Mouse (Mus musculus) limb, embryonic 13.5 days (tissue): ENCODE data around the gene Gm9837. TPM values are rescaled to one million over a fixed set of nuclear protein-coding genes. Genes with fewer than 3 reads are reported as not detected.

ENCODE experiments used
- ATAC-seq: fragments of 200-750 bp; cut with Nextera tagmentation; 2 replicates; pipeline ENCODE4 v1.8.0; 2017; ENCODE audit warnings: low read depth, moderate number of reproducible peaks, moderate TSS enrichment; ENCODE audit not compliant: low FRiP score
- H3K27ac ChIP-seq: fragments of 300-500 bp; sonication (generic); 2 replicates; pipeline ENCODE4 v1.5.1; 2015; ENCODE audit warnings: inconsistent platforms, mild to moderate bottlenecking, moderate library complexity
- H3K27me3 ChIP-seq: fragments of 300-500 bp; sonication (generic); 2 replicates; pipeline ENCODE4 v1.6.1; 2015; ENCODE audit warnings: mild to moderate bottlenecking, inconsistent platforms
- H3K36me3 ChIP-seq: fragments of 300-500 bp; sonication (generic); 2 replicates; pipeline ENCODE4 v1.6.1; 2015; ENCODE audit warnings: inconsistent platforms, mild to moderate bottlenecking, moderate library complexity
- H3K4me1 ChIP-seq: fragments of 300-500 bp; sonication (generic); 2 replicates; pipeline ENCODE4 v1.6.1; 2015; ENCODE audit warnings: inconsistent platforms
- H3K4me2 ChIP-seq: fragments of 300-500 bp; sonication (generic); replicated peaks from 2 replicates; pipeline ENCODE4 v1.6.1; 2015; ENCODE audit warnings: inconsistent platforms, mild to moderate bottlenecking, moderate library complexity
- H3K4me3 ChIP-seq: fragments of 300-500 bp; sonication (generic); 2 replicates; pipeline ENCODE4 v1.5.1; 2015; ENCODE audit warnings: moderate library complexity, mild to moderate bottlenecking, inconsistent platforms
- H3K9ac ChIP-seq: fragments of 300-500 bp; sonication (generic); 2 replicates; pipeline ENCODE4 v1.6.1; 2015; ENCODE audit warnings: mild to moderate bottlenecking, inconsistent platforms
- H3K9me3 ChIP-seq: fragments of 300-500 bp; sonication (generic); 2 replicates; pipeline ENCODE4 v1.6.1; 2016; ENCODE audit warnings: inconsistent platforms
- whole genome bisulfite sequencing: fragments of 180-500 bp; shearing (Covaris S2); methylation state at CpG from one replicate; pipeline ENCODE4 v1.1.7; 2015; 5-methylcytosine and 5-hydroxymethylcytosine counted together
- polyA plus RNA-seq: library from polyadenylated mRNA; unstranded; fragments of >200 nt; fragmentation: Nextera tagmentation; extraction: Ambion mirVana; gene quantifications from 2 replicates; pipeline ENCODE4 v1.2.1, GENCODE M21; 2015

Gm9837 gene
- not detected in 2 replicates for polyA plus RNA-seq

- peak within 1 kb of the TSS; percentile 62 for H3K4me2 ChIP-seq
- peaks cover 29% of the 10 kb centered on the region for H3K4me1 ChIP-seq
- H3K36me3 ChIP-seq: 0 out of 2 replicates have a peak, but pooled peaks cover 6% of the 10 kb centered on the region
- H3K9me3 ChIP-seq: no peaks in the 10 kb centered on the region
- H3K4me3 ChIP-seq: peak within 1 kb of the TSS; percentile 29
- H3K27ac ChIP-seq: peak within 1 kb of the TSS; percentile 62
- H3K27me3 ChIP-seq: peaks cover 73% of the 10 kb centered on the region
- WGBS: 3% methylated on average over 29 of the region's 29 CpGs
- ATAC-seq: peak; percentile 85
- peak within 1 kb of the TSS; percentile 19; the same call in 1 of the 2 replicates for H3K9ac ChIP-seq
These were observed at the start of gene Gm9837 for GRCm38 (mm10) chr11:53469968-53470695. Gene Gm9837 (minus strand): TSS chr11:53470479.

DNA sequence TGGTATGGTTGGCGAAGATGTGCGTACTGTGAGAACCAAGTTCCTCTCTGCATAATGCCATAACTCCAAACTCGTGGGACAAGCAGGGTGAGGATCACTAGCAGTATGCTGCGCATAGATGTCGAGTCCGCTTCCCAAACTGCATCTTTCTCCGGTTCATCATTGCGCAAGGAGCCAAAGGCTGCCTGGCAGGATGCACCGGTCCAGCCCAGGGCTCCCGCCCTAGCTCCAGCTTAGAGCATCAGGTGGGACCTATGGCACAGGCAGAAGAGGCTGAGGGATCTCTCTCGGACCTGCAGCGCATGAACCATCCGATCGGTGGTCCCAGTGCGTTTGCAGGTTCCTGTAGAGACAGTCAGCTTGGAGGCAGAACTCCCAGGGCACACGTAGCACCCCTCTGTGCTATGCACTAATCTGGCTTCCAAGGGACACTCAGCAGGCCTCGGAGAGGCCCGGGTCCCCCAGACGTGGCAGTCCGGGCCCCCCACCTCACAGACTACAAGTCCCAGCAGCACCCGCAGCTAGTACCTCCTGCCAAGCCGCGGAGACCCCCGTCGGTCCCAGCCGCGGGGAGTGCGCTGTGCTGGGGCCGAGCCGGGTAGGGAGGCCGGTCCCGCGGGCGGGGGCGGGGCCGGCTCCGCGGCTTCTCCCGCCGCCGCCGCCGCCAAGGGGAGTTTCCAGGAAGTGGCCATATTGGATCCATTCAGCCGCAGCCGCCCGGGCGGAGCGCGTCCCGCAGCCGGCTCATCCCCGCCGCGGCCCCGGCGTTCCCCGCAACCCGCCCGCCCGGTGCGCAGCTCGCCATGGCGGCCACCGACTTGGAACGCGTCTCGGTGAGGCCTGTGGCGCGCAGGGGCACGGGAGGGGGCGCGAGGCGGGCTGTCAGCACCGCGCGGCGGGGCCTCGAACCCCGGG lies 49.2 kb upstream of the Gm9837 start, which contains the start of gene Sept8:
Gene Sept8, plus strand, starts transcription at position 51 of the 915 bp plus-strand sequence.
- H3K4me3 ChIP-seq: peak within 1 kb of the TSS; percentile 82
- H3K27me3 ChIP-seq: no peaks in the 10 kb centered on the region
- WGBS: 4% methylated on average over 79 of the region's 79 CpGs
- H3K9me3 ChIP-seq: no peaks in the 10 kb centered on the region
- peak within 1 kb of the TSS; percentile 88 for H3K4me2 ChIP-seq
- H3K36me3 ChIP-seq: no peaks in the 10 kb centered on the region
- H3K27ac ChIP-seq: peak within 1 kb of the TSS; percentile 92
- peaks cover 57% of the 10 kb centered on the region for H3K4me1 ChIP-seq
- ATAC-seq: peak; percentile 87
- H3K9ac ChIP-seq: peak within 1 kb of the TSS; percentile 88

- Histone ChIP-seq H3K4me3 (peak overlapping the region; percentile 82), H3K9ac (no peak overlapping the region)
- WGBS: 42% methylated on average over 5 of the region's 5 CpGs
These were observed 48.5 kb upstream of the Gm9837 start for GRCm38 (mm10) chr11:53518759-53519158.

DNA sequence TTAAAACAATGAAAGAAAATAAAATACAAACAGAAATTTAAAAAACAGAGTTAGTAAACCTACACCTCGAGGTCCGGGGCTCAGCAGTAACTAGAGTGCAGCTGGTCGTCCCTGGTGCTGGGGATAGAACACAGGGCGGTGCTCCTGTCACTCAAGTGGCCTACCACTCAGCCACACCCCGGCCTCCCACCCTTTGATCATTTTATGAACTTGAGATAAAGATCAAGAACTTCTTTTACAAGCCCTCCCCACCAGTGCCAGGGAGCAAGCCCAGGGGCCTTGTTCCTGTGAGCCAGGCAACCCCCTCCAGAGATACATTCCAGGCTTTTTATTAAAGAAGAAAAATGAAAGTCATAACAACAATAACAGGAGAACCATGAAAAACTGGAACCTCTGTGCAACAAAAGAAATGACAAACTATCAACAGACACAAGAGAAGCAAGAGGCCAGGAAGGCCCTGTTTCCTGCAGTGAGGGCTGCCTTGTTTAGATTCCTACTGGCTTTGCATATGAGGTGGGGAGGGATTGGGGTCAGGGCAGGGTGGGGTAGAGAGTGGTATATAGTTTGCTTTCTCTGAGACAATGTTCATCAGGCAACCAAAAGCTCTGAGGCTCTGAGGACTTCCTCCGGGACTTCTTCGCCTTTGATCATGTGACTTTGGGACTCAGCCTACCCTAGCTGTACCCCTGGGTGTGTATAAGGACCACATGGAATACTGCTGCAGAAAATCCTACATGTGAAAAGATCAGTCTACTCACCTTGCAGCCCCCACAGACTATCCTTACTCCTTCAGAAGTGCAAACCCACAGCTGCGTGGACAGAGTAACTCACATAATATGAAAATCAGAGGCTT lies 46.7 kb upstream of the Gm9837 start:
- H3K4me1 ChIP-seq: peaks cover 33% of the 10 kb centered on the region
- ATAC-seq: no peak
- no peaks in the 10 kb centered on the region for H3K27me3 ChIP-seq
- H3K4me2 ChIP-seq: no peak overlapping the region
- H3K9ac ChIP-seq: no peak overlapping the region
- no peak overlapping the region for H3K4me3 ChIP-seq
- no peaks in the 10 kb centered on the region for H3K36me3 ChIP-seq
- WGBS: 31% methylated on average over 8 of the region's 8 CpGs
- no peaks in the 10 kb centered on the region for H3K9me3 ChIP-seq
- H3K27ac ChIP-seq: peak overlapping the region; percentile 15; the same call in 1 of the 2 replicates

More at GRCm38 (mm10) chr11:53518759-53519158, 48.5 kb upstream of the Gm9837 start:
- Histone ChIP-seq H3K4me1 (peaks cover 50% of the 10 kb centered on the region), H3K27ac (peak overlapping the region; percentile 92; the same call in 1 of the 2 replicates), H3K27me3 (no peaks in the 10 kb centered on the region), H3K4me2 (peak overlapping the region; percentile 88), H3K9me3 (no peaks in the 10 kb centered on the region), H3K36me3 (no peaks in the 10 kb centered on the region)
- ATAC-seq: no peak

DNA sequence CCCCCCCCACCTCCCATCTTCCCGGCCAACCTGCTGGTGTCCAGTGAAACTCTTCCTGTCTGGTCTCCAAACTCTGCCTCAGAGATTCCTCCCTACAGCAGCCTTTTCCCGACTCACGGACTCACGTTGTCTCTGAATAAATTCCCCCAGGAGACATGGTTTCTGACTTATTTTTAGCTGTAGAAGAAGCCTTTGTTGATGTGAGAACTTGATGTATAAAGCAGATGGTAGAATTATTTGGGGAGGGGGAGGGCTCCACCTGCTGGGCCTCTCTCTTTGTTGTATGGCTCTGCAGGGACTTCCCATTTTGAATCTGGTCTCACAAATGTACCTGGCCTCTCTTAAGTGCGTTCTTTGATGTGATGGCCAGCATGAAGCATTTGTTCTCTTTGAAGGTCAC lies 40.1 kb upstream of the Gm9837 start:
- no peak for ATAC-seq
- Histone ChIP-seq H3K9ac (no peak overlapping the region), H3K4me1 (0 out of 2 replicates have a peak, but pooled peaks cover 3% of the 10 kb centered on the region), H3K9me3 (no peaks in the 10 kb centered on the region), H3K4me3 (no peak overlapping the region), H3K27me3 (no peaks in the 10 kb centered on the region), H3K4me2 (no peak overlapping the region), H3K27ac (no peak overlapping the region), H3K36me3 (no peaks in the 10 kb centered on the region)
- WGBS: 43% methylated on average over 5 of the region's 5 CpGs

- Histone ChIP-seq H3K4me1 (0 out of 2 replicates have a peak, but pooled peaks cover 3% of the 10 kb centered on the region), H3K27ac (no peak overlapping the region), H3K27me3 (no peaks in the 10 kb centered on the region), H3K9ac (no peak overlapping the region), H3K9me3 (no peaks in the 10 kb centered on the region), H3K4me2 (no peak overlapping the region), H3K4me3 (no peak overlapping the region), H3K36me3 (no peaks in the 10 kb centered on the region)
- 51% methylated on average over 3 of the region's 3 CpGs for WGBS
- ATAC-seq: no peak
These were observed 38.3 kb upstream of the Gm9837 start for GRCm38 (mm10) chr11:53508591-53508990.

- no peaks in the 10 kb centered on the region for H3K27me3 ChIP-seq
- H3K27ac ChIP-seq: no peak overlapping the region
- H3K4me2 ChIP-seq: no peak overlapping the region
- H3K36me3 ChIP-seq: no peaks in the 10 kb centered on the region
- ATAC-seq: no peak
- H3K9me3 ChIP-seq: no peaks in the 10 kb centered on the region
- 0 out of 2 replicates have a peak, but pooled peaks cover 3% of the 10 kb centered on the region for H3K4me1 ChIP-seq
- WGBS: 69% methylated on average over 7 of the region's 7 CpGs
- H3K4me3 ChIP-seq: no peak overlapping the region
- no peak overlapping the region for H3K9ac ChIP-seq
These were observed 37.9 kb upstream of the Gm9837 start for GRCm38 (mm10) chr11:53508152-53508551.

DNA sequence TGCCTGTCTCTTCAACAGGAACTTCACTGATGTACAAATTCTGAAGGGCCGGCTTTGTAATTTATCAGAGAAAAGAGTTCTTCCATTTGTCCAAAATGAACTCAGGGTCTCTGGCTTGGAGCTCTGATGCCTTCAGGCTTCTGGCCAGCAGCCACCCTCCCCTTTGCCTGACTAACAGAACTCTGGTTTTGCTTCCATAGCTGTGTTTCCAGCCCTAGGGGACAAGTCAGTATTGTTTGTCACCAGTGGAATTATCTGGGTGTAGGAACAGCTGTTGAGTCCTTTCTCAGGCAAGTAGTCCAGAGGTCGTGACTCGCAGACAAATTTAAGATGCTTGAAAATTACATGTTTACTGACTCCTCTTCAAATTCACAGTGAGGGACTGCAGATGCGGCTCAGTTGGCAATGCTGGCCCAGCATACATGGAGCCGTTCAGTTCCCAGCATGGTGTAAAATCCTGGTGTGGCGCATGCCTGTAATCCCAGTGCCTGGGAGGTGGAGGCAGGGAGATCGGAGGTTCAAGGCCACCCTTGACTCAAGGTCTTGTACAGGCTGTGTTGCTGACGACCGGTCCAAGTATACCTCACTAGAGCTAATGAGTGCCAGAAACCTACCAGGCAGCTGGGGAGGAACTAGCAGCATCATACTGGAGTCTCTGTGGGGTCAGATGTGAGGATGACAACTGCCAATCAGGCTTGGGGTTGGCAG lies 37.0 kb upstream of the Gm9837 start:
- ATAC-seq: no peak
- 0 out of 2 replicates have a peak, but pooled peaks cover 3% of the 10 kb centered on the region for H3K4me1 ChIP-seq
- no peaks in the 10 kb centered on the region for H3K36me3 ChIP-seq
- no peaks in the 10 kb centered on the region for H3K27me3 ChIP-seq
- no peak overlapping the region for H3K4me2 ChIP-seq
- H3K9me3 ChIP-seq: no peaks in the 10 kb centered on the region
- WGBS: 82% methylated on average over 9 of the region's 9 CpGs
- no peak overlapping the region for H3K9ac ChIP-seq
- H3K27ac ChIP-seq: no peak overlapping the region
- no peak overlapping the region for H3K4me3 ChIP-seq

DNA sequence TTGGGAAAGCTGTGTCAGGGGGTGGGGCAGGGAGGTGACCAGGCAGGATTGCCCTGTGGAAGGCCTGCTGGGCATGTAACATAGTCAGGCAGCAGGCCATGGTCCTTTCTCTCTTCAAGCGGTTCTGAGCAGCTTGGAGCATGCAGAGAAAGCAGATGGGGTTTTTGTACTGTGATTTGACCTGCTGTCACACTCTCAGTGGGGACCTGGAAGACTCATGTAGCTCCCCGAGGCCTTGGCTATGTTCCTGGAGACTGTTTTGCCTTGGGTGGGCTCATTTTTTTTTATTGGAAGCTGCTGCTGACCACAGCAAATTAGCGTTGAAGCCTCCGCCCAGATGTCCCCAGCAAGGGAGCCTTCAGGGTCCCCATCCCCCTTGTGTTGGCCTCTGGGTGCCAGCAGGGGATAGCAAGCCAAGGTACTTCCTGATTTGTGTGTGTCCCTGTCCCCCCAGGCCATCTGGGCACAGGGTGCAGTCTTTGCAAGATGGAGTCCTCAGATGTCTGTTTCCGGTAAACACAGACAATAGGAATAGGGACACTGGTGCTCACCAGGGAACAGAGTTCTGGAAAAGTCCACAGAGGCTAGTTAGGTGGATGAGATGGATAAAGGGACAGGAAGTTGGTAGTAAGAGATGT lies 34.9 kb upstream of the Gm9837 start:
- Histone ChIP-seq H3K9me3 (no peaks in the 10 kb centered on the region), H3K4me1 (peaks cover 8% of the 10 kb centered on the region), H3K27ac (no peak overlapping the region), H3K36me3 (no peaks in the 10 kb centered on the region), H3K27me3 (no peaks in the 10 kb centered on the region), H3K4me2 (no peak overlapping the region), H3K9ac (no peak overlapping the region), H3K4me3 (no peak overlapping the region)
- 54% methylated on average over 5 of the region's 5 CpGs for WGBS
- ATAC-seq: no peak

DNA sequence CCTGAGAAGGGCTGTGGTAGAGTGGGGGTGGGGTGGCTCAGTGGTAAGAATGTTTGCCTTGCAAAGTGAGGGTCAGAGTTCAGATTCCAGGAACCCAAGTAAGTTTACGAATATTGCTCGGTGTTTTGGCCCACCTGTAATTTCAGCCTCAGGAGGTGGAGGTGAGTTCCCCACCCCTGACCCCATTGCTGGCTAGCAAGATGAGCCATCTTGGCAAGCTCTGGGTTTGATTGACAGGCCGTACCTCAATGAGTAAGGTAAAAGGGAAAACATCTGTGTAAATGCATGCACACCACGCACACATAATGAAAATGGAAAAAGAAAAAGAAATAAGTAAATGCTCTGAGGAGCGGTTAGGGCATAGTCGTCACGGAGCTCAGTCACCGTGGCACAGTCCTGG lies 34.1 kb upstream of the Gm9837 start:
- Histone ChIP-seq H3K4me2 (no peak overlapping the region), H3K4me1 (peaks cover 8% of the 10 kb centered on the region), H3K9ac (no peak overlapping the region), H3K27ac (no peak overlapping the region), H3K4me3 (no peak overlapping the region), H3K9me3 (no peaks in the 10 kb centered on the region), H3K36me3 (no peaks in the 10 kb centered on the region), H3K27me3 (no peaks in the 10 kb centered on the region)
- 85% methylated on average over 8 of the region's 8 CpGs for WGBS
- ATAC-seq: no peak
